Mouse (Mus musculus) ES-Bruce4 (cell line): ENCODE results near the gene Akt1s1.

Source experiments
- CTCF ChIP-seq: IDR thresholded peaks from one replicate; pipeline ENCODE4 v1.8.1; 2011; ENCODE audit warnings: low read depth, low read length
- POLR2A ChIP-seq: IDR thresholded peaks from one replicate; pipeline ENCODE4 v1.8.1; 2011; ENCODE audit warnings: low read length; ENCODE audit not compliant: insufficient read depth

DNA sequence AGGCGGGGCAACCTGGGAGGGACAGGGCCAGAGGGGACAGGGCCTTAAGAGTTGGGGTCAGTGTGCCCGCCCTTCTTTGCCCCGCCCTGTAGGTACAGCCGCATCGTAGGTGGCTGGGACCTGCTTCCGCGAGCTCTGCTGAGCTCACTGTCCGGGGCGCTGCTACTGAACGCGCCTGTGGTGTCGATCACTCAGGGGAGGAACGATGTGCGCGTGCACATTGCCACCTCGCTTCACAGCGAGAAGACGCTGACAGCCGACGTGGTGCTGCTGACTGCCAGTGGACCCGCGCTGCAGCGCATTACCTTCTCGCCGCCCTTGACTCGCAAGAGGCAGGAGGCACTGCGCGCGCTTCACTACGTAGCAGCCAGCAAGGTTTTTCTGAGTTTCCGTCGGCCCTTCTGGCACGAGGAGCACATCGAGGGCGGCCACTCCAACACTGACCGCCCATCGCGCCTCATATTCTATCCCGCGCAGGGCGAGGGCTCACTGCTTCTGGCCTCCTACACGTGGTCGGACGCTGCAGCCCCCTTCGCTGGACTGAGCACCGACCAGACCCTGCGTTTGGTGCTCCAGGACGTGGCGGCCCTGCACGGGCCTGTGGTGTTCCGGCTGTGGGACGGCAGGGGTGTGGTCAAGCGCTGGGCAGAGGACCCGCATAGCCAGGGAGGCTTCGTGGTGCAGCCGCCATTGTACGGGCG lies 9.2 kb upstream of the Akt1s1 start:
- TF ChIP-seq CTCF (no peak), POLR2A (no peak)
